Mouse (Mus musculus): Measurements from ENCODE around the gene Uqcc3. TPM values are rescaled to one million over a fixed set of nuclear protein-coding genes. Genes with fewer than 3 reads are reported as not detected.

Uqcc3 gene
- total and polyA plus RNA-seq, 3 experiments: 24.8 to 112 (median 41.1) TPM

GRCm38 (mm10) chr19:8848356-8848755 lies 32.4 kb downstream of the Uqcc3 start:
- Histone ChIP-seq H3K4me1 (ENCODE audit: insufficient read depth, low read depth, low read length) (peaks cover 7% of the 10 kb centered on the region; the same call in 1 of the 2 replicates), H3K9me3 (replicated peaks) (no peaks in the 10 kb centered on the region), H3K4me3 (ENCODE audit: low read depth, low read length) (no peak overlapping the region), H3K27me3 (ENCODE audit: insufficient read depth, low read length) (peaks cover 10% of the 10 kb centered on the region), H3K36me3 (replicated peaks) (peaks cover 59% of the 10 kb centered on the region)
- ATAC-seq (ENCODE audit: extremely low read depth, insufficient number of reproducible peaks, low FRiP score, poor library complexity, severe bottlenecking): no peak
- DNase-seq (ENCODE audit: low spot score): no peak
- TF ChIP-seq TAL1 (conservative IDR thresholded peaks at IDR 0.05; ENCODE audit: low read depth, low read length): no peak

DNA sequence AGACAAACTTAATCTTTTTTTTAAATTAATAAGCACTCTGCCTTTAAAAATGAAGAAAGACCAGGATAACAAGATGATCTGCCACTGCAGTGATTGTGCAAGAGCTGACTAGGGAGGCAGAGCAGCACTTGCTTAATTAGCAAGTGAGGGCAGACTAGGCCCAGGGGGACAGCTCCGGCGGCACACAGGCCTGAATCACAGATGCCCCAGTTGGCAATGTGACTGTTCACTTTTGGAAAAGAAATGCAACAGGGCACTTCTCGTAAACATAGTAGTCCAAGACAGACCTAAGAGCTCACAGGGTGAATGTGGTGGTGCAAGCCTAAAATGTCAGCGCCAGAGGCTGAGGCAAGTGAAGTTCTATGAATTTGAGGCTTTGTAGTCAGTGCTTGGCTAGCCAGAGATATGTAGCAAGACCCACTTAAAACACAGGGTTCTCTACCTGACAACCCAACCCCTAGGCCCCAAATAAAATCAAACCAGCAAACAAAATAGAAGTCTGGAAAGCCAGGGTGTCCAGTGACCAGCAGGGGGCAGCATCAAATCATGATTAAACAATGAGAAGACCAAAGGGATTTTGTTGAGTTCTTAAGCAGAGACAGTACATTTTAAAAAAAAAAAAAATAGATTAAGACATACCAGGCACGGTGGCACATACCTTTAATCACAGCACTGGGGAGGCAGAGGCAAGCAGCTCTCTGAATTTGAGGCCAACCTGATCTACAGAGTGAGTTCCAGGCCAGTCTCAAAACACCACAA lies 36.2 kb downstream of the Uqcc3 start:
- H3K36me3 ChIP-seq (replicated peaks): peaks cover 94% of the 10 kb centered on the region

GRCm38 (mm10) chr19:8842961-8843360 lies 37.8 kb downstream of the Uqcc3 start:
- no peak for ATAC-seq (ENCODE audit: extremely low read depth, insufficient number of reproducible peaks, low FRiP score, poor library complexity, severe bottlenecking)
- Histone ChIP-seq H3K36me3 (replicated peaks) (peaks cover 94% of the 10 kb centered on the region), H3K9me3 (replicated peaks) (no peaks in the 10 kb centered on the region), H3K27me3 (ENCODE audit: insufficient read depth, low read length) (no peaks in the 10 kb centered on the region), H3K4me1 (ENCODE audit: insufficient read depth, low read depth, low read length) (peaks cover 7% of the 10 kb centered on the region; the same call in 1 of the 2 replicates), H3K4me3 (ENCODE audit: low read depth, low read length) (no peak overlapping the region)
- TF ChIP-seq GATA2 (IDR thresholded peaks at IDR 0.05; ENCODE audit: borderline replicate concordance, low read depth, low read length): no peak
- no peak for TF ChIP-seq GATA1 (IDR thresholded peaks at IDR 0.05; ENCODE audit: borderline replicate concordance, low read length)
- no peak for TF ChIP-seq TAL1 (conservative IDR thresholded peaks at IDR 0.05; ENCODE audit: low read depth, low read length)
- TF ChIP-seq POLR2AphosphoS5 (IDR thresholded peaks at IDR 0.05; ENCODE audit: insufficient replicate concordance, low read depth, low read length): no peak
- TF ChIP-seq CTCF (IDR thresholded peaks at IDR 0.05; ENCODE audit: low read depth, low read length): no peak
- no peak for DNase-seq (ENCODE audit: low spot score)

More for the DNA sequence above, 36.2 kb downstream of the Uqcc3 start:
- no peak overlapping the region for H3K4me3 ChIP-seq (ENCODE audit: low read depth, low read length)
- peak; percentile 53 for DNase-seq (ENCODE audit: low spot score)
- peaks cover 4% of the 10 kb centered on the region; the same call in 1 of the 2 replicates for H3K4me1 ChIP-seq (ENCODE audit: insufficient read depth, low read depth, low read length)
- no peaks in the 10 kb centered on the region for H3K9me3 ChIP-seq (replicated peaks)
- TF ChIP-seq GATA1 (IDR thresholded peaks at IDR 0.05; ENCODE audit: borderline replicate concordance, low read length) (no peak), POLR2AphosphoS5 (IDR thresholded peaks at IDR 0.05; ENCODE audit: insufficient replicate concordance, low read depth, low read length) (no peak), CTCF (IDR thresholded peaks at IDR 0.05; ENCODE audit: low read depth, low read length) (peak; percentile 52)
- no peak for ATAC-seq (ENCODE audit: extremely low read depth, insufficient number of reproducible peaks, low FRiP score, poor library complexity, severe bottlenecking)
- no peaks in the 10 kb centered on the region for H3K27me3 ChIP-seq (ENCODE audit: insufficient read depth, low read length)

DNA sequence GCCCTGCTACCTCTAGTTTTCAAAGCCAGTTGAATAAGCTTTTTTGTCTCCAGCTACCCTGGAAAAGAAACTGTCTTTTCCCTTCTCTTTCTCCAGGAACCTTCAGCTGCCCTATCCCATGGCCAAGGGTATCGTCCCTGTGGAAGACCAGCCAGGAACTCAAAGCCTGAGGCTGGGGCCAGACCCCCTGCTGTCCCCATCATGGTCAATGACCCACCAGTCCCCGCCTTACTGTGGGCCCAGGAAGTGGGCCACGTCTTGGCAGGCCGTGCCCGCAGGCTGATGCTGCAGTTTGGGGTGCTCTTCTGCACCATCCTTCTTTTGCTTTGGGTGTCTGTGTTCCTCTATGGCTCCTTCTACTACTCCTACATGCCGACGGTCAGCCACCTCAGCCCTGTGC lies 39.7 kb downstream of the Uqcc3 start:
- TF ChIP-seq GATA1 (IDR thresholded peaks at IDR 0.05; ENCODE audit: borderline replicate concordance, low read length) (no peak), POLR2AphosphoS5 (IDR thresholded peaks at IDR 0.05; ENCODE audit: insufficient replicate concordance, low read depth, low read length) (no peak), GATA2 (IDR thresholded peaks at IDR 0.05; ENCODE audit: borderline replicate concordance, low read depth, low read length) (no peak), CTCF (IDR thresholded peaks at IDR 0.05; ENCODE audit: low read depth, low read length) (no peak), TAL1 (conservative IDR thresholded peaks at IDR 0.05; ENCODE audit: low read depth, low read length) (no peak)
- no peak overlapping the region for H3K4me3 ChIP-seq (ENCODE audit: low read depth, low read length)

DNA sequence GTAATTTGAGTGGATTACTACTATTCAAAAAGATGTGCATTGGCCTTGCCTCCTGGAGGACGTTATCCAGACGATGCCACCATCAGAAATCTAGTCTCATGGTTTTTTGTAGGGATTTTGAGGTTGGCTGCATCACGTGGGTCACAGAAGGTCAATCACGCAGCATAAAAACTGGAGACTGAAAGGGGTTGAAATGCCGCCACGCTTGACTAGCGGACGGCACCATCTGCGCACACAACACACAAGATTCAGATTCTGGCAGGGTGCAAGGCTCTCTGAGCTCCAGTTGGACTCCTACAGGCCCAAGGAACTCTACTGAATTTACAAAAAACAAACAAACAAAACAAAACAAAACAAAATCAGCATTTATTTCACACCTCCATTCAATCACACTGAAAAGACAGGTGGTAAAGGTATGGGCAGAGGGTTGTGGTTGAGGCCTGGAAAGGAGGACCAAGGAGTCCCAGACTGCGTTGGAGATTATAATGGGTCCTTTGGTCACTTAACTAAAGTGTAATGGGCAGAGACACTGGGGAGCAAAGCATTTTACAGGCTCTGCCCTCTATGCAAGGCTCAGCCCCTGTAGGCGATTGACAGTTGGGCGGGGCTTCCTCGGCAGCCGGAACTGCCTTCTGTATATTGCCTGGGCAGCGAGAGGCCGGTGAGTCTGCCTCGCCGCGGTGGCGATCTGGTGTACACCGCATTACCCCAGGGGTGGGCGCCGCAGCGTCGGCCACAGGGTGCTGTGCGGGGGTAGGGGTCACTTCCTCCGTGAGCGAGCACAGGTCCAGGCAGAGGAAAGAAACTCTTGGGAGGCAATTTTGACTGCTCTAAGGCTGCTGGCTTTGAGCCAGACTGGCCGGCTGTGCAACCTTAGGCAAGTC lies 40.6 kb downstream of the Uqcc3 start:
- Histone ChIP-seq H3K4me3 (ENCODE audit: low read depth, low read length) (no peak overlapping the region), H3K36me3 (replicated peaks) (peaks cover 94% of the 10 kb centered on the region), H3K27me3 (ENCODE audit: insufficient read depth, low read length) (no peaks in the 10 kb centered on the region), H3K9me3 (replicated peaks) (no peaks in the 10 kb centered on the region), H3K4me1 (ENCODE audit: insufficient read depth, low read depth, low read length) (peaks cover 3% of the 10 kb centered on the region; the same call in 1 of the 2 replicates)
- ATAC-seq (ENCODE audit: extremely low read depth, insufficient number of reproducible peaks, low FRiP score, poor library complexity, severe bottlenecking): no peak
- TF ChIP-seq GATA1 (IDR thresholded peaks at IDR 0.05; ENCODE audit: borderline replicate concordance, low read length) (no peak), TAL1 (conservative IDR thresholded peaks at IDR 0.05; ENCODE audit: low read depth, low read length) (no peak), CTCF (IDR thresholded peaks at IDR 0.05; ENCODE audit: low read depth, low read length) (no peak), POLR2AphosphoS5 (IDR thresholded peaks at IDR 0.05; ENCODE audit: insufficient replicate concordance, low read depth, low read length) (no peak), GATA2 (IDR thresholded peaks at IDR 0.05; ENCODE audit: borderline replicate concordance, low read depth, low read length) (no peak)
- DNase-seq (ENCODE audit: low spot score): no peak

More for the DNA sequence above, 39.7 kb downstream of the Uqcc3 start:
- ATAC-seq (ENCODE audit: extremely low read depth, insufficient number of reproducible peaks, low FRiP score, poor library complexity, severe bottlenecking) (no peak), DNase-seq (ENCODE audit: low spot score) (no peak)
- H3K9me3 ChIP-seq (replicated peaks): no peaks in the 10 kb centered on the region
- H3K27me3 ChIP-seq (ENCODE audit: insufficient read depth, low read length): no peaks in the 10 kb centered on the region
- peaks cover 94% of the 10 kb centered on the region for H3K36me3 ChIP-seq (replicated peaks)
- peaks cover 3% of the 10 kb centered on the region; the same call in 1 of the 2 replicates for H3K4me1 ChIP-seq (ENCODE audit: insufficient read depth, low read depth, low read length)

All from G1E (cell line).